Mouse (Mus musculus): ENCODE results near the gene Tbc1d22a.
A peak's percentile ranks its signal among the peaks of the same experiment; 100 is the strongest.

The Tbc1d22a gene

DNA sequence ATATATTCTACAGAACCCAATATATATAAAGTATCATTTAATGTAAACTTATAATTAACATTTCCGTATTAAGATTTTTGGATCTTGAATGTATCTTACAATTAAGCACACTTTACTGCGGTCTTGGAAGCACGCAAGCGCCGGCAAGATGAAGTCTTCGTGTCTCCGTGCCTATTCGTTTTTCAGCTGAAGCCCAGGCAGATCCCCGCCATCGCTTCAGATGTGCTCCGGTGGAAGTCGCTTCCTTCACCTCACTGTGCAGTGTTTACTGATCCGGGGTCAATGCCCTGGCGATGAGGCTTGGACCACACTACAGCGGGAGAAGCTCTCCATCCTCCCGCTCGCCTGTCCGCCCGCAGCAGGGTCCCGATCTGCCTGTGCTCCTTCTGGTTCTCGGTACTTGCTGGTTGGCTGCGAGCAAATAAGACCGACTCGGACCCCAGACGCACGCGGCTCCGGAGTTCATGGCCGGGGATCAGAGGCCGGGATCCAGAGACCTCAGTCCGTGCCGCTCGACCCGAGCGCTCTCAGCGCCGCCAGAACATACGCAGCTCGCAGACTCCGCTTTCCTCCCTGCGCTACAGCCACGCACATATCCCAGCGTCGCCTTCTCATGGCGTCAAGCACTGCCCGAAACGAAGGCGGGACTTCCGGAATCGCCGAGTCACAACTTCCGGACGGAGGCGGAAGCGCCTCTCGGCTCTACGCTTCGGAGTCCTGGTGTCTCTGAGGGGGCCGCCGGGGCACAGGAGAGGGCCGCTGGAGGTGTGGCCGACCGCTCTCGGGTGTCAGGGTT is at the start of gene Tbc1d22a:
Gene Tbc1d22a, plus strand, starts transcription at position 707 of the 796 bp plus-strand sequence.
- DNase-seq = peak; percentile 93 to 95

DNA sequence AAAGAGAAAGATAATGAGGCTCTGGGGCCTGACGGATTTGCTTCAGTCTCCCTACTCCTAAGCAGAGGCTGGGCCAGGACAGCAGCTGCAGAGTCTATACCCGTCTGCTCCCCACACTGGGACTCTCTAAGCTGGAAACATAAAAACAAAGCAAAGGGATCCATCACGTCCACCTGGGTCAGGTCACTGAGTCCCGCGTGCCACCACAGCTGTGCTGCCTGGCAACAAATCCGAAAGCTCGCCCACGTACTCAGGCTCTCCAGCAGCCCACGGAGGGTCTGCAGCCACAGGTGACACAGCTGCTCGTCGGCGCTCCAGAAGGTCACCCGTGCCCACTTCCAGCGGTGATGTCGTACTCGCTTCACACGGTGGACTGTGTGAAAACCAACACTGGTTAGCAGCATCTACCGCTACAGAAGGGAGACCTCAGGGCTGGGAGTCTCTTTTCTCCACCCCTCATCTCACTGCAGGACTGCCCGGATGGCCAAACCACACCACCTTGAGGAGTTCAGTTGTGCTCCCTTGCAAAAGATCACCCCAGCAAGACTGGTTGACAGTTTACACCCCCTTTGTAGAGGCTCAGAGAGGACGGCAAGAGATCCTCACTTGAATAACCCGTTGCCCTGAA is 49.4 kb upstream of the Tbc1d22a start:
- DNase-seq = no peak

DNA sequence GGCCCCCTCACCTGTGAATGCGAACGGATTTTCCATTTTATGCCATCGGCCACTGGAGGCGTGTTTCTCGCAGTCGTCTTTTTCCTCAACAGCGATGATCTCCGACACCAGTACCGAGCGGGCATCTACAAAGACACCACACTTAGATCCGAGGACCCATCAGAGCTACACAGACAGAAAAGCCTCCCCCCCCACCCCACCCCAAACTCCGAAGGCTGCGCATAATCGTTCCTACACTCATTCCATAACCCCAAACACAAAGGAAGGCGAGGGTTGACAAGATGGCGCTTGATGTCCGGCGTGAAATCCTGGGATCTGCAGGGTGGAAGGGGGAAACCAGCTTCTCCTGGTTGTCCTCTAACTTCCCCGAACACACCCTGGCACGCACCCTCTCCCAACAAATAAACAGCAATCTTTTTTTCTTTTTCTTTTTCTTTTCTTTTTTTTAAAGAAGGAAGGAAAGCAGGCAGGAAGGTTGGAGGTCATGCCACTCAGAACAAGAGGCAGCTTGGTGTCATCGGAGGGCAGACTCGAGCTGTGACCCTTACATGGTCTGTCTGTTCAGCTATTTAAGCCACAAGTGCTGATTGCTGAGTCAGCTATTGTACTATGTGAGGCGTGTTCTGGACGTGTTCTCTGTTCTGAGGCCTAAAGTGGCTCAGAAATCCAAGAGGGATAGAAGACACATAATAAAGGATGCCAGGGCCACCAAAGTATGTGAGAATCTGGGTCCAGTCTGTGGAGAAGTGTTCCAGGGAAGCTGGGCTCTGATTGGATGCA is 48.3 kb upstream of the Tbc1d22a start:
- no peak for DNase-seq

DNA sequence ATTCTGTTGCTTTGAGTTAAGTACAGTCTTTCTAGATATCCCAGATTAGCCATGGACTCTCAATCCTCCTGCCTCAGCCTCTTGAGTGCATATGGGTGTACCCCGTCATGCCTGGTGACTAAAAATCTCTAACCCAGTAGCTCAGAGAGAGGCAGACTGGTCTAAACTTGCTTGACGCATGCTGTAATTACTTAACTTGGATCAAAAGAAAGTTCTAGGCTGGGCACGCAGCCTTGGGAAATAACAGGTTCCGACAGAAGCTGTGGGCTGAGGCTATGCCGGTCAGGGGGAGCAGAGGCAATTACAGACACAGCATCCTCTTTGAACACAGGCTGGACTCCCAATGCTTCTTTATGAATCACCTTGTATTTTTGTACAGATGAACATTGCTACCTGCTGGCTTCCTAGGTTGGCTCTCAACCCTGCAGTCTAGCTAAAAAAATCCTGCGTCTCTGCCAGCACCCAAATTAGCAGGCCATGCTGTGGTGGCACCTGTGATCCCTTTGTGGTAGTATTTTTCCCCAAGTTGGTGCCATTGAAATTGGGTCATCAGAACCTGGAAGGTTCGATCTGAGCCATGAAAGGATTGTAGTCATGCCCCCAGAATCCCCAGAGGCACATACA is 47.1 kb upstream of the Tbc1d22a start:
- peak; percentile 81 to 89 for DNase-seq

DNA sequence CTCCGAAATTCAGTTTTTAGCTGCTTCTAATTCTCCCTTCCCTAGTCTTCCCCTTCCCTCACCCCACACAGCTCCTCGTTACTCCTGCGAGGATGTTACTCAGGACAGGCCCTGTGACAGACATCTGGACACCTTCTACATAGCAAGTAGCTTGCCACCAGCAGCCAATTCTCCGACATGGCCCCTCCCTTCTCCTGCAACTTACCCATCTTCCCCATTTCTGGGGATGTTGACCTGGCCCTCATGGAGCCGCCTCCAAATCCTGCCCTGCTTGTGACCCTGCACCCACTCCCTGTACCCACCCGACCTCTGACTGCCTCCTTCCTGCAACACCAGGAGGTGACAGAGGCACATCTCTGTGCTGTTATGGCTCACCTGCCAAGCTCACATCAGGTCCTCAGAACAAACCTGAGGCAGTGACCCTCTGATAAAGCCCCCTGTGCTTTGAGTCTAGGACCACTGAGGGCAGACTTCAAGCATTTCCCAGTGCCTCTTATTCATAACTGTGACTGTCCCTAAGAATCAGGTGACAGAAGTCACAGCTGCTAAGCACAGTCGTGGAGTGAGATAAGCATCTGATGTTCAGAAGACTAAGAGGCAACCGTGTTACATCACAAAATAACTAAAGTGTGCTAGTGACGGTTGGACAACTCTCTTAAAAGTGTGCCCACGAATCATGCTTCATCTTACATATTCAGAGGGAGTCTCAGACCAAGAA is 46.3 kb upstream of the Tbc1d22a start:
- no peak for DNase-seq

DNA sequence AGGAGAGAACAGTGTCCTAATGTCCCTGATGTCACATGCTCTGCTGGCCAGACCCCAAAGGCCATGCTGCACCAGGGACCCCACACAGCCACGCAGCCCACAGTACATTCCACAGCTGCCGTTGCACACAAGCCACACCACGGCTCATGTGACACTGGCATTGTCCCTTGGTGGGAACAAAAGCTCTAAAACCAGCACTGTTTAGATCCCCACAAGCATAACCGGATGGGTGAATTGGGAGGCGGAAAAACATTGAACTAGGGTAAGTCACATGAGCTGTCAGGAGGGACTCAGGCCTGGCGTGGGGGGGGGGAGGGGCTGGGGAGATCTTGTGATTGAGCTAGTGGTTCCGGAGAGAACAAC is 45.8 kb upstream of the Tbc1d22a start:
- DNase-seq = peak in 1 of 2 experiments; percentile 40

DNA sequence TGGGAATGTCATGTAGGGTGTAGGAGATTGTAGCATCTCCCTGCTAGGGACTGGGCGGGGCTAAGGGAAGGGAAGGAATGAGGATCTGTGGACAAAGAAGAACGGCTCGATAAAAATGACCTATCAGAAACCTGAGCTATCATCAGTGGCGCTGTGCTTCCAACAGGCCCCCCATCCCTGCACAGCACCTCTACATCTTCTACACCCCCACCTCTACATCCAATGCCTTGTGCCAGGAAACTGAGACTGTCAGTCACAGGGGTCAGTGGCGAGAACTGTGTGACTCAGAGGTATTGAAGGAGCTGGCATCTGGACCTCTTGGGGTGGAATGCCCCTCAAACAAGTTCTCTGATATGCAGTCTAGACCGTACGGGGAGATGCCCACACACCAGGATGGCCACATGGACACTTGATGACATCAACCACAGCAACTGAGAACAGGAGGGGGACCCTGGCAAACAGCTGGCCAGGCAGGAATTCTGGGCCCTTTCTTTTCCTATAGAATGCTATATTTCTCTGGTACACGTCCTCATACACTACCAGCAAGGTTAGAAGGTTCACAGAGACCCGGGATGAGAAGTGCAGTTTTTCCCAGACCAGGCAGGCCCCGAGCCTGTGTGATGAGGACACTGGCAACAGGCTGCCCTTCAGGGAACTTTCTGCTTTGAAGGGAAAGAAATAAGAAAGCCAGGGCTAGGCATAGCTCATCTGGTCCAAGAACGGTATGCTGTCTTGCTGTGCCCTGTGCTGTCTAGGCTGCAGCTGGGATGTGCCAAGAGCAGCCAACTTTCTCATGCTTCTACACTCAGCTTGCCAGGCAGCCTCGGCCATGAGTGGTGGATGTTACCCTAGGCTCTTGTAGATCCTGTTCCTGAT is 45.1 kb upstream of the Tbc1d22a start:
- no peak for DNase-seq

DNA sequence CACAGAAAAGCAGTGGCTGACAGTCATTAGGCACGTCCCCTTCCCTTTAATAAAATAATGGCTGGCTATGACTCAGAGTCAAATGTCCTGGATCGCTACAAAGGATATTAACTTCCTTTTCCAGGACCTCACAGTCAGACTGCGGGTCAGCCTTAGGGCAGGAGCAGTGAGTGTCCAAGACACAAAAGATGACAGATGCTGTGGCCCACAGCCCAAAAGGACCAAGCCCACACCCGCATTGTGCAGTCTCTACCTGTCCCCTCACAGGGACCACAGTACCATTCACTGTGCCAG is 44.5 kb upstream of the Tbc1d22a start:
- no peak for DNase-seq

DNA sequence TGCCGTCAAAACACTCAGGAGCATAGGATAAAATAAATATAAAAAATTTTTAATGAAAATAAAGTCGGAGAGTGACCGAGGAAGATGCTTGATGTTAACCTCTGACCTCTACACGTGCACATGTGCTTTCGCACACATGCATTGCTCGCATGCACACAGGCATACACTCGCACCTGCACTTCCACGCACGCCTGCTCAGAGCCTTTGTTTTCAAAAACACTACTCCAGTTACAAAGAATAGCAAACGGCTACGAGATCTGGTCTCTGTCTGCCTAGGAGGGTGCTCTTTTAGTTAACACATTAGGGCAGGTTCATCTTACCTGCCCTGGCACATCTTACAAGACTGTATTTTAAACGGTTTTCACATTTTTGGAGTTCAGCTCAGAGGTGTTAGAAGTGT is 42.9 kb upstream of the Tbc1d22a start:
- no peak for DNase-seq

DNA sequence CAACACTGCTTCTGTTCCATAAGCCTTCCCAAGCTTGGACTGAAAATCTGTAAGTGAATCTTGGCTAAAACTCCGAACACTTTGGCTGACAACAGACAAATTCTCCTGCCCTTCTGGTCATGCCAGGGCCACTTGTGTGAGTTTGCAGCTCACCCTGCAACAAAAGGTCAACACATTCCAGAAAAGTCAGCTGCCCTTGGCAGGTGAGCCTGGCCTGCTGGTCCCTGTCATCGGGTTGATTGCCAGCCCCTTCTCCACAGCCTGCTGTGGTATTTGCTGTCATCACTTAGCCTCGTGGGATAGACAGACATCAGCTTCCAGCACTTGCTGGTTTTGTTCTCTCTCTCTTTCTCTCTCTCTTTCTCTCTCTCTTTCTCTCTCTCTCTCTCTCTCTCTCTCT is 42.1 kb upstream of the Tbc1d22a start:
- no peak for DNase-seq

DNA sequence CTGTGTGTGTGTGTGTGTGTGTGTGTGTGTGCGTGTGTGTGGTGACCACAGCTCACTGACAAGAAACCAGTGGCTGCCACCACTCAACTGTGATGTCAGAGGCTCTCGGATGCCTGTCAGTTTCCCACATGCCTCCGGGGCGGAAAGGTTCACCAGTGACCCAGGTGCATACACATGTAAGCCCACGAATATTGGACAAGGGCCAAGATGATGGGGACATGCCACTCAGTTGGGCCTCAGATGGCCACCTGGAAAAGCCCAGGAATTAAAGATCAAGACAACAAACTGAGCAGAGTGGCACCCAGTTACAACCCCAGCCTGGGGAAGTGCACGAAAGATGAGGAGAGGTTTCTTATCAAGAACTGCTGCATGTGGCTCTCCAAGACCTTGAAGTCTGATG is 41.7 kb upstream of the Tbc1d22a start:
- peak in 1 of 2 experiments; percentile 39 for DNase-seq

DNA sequence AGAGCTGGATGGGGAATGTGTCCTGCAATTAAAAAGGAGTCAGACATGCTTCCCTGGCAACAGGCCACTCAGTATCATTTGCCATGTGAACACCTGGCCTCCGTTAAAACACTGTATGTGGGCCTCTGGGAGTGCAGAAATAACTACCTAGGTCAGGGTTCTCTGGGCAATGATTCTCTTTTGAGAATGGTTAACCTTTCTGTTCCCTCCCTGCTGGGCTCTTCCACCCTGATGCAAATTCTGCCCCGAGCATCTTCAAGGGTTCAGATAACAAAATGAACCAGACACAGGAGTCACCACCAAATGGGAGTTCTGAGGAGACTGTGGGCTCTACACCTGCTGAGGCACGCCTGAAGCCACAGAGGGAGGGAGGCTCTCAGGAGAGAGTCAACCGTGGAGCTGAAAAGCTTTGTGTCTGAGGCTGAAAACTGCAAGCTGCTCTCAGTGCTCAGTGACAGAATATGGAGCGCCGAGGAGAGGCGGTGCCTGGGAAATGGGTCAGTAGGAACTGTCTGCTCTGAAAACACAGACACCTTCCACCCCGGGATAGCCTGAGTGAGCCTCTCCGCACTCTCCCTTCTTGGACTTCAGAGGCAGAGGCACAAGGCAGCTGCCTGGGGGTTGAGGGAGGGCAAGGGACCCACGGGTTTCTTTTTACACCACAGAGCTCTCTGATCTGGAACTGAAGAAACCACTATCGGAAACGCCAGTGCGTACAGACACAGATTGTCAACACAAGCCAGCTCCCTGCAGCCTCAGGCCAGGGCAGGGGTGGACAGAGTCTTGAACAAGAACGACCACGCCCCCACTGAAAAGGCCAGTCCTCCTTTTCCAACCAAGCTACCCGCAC is 40.9 kb upstream of the Tbc1d22a start:
- peak in 1 of 2 experiments; percentile 36 for DNase-seq

DNA sequence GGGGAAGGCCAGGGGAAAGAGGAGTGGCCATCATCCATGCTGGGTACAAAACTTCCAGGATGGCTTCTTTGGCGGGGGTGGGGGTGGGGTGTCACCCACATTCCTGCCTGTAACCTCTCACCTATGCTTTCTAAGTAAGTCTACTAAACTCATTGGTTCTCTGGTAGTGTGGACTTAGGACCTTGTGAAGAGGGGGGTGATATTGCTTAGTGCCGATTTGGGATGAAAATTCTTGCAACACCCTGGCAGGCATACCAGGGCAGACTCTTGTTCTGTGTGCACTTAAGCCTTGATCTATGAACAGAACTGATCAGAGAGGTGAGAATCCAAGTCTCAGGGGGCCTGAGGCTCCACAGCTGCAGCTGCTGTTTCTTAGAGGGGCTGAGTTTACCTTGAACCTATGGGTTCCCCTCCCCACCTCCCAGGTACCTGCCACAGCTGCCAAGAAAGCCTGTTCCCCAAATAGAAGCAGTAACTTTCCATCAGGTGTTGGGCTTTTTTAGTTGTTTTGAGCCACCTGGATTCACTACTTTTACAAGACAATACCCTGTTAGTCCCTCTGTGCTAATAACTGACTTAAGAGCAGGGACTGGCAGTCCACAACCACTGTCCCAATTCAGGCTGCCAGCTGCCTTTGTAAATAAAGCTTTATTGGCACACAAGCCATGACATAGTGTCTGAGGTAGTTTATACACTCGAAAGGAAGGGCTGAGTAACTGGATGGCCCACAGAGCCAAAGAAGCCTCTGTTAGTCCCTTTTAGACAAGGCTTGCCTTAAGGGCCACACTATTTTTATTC is 38.8 kb upstream of the Tbc1d22a start:
- no peak for DNase-seq

DNA sequence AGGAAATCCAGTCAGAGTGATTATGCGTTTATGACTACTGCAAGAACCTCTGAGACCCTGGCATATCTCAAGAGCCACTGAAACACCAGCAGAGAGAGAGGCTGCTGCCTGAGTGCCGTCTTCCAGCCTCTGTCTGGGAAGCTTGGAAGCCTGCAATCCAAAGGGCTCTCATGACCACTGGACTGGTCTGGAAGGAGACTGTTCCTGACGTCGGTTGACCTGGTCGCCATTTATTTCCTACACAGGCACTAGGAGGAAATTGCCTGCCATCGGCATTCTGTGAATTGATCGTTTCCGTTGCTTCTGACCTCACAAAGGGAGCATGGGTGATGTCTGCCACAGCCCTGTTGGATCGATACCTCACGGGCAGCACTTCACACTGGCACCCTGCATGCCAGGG is 38.1 kb upstream of the Tbc1d22a start:
- DNase-seq = no peak

DNA sequence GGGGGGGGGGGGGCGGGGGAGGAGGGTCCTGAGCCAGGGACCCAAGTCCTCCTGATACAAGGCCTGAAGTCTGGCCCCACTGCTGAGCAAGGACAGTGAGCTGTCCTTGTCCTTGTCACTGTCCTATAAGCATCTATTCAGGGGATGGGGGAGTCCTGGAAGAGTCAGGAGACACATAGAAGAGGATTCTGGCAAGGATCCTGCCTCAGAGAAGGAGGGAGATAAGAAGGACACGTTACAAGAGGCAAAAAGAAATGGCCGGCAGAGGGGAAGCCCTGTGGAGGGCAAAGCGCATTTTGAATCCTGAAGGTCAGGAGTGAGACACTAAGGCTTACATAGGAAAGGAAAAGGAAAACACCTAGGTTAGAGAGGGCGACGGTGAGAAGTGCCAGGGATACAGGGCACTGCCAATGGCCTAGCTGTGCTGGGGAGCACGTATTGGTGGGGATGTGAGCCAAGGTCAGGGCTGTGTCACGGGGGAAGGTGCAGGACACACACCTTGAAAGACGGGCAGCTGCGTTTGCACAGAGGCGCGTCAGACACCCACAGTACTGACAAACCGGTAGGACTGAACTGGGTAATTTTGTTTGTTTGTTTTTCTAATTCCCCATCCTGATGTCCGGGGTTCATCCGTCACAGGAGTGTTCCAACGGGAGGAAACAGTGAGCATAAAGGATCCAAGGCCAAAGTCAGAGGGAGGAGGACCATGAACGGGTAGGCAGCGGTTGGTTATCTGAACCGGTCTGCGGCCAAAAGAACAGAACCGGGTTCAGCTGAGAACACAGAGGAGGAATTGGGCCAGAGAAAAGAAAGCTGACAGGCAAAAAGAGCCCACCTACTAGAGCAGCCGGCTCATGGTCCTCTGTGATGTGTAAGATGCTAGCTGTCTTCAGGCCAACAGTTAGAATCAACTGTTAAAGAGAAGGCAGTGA is 37.2 kb upstream of the Tbc1d22a start:
- DNase-seq = peak in 1 of 2 experiments; percentile 43

DNA sequence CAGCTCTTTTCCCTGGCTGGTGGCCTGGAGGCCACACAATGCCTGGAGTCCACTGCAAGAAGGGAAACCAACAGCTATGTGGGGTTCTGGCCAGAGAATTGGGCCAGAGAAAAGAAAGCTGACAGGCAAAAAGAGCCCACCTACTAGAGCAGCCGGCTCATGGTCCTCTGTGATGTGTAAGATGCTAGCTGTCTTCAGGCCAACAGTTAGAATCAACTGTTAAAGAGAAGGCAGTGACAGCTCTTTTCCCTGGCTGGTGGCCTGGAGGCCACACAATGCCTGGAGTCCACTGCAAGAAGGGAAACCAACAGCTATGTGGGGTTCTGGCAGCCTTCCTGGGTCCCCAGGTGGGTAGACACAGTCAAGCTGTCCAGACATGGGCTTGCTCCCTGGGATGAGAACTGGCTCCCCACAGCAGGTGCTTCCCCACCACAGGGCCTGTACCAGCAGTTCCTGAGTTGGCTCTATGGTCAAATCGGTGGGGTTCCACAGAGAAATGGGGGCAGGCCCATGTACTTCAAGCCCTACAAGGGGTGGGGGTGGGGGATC is 36.5 kb upstream of the Tbc1d22a start:
- DNase-seq = peak; percentile 85 to 86

DNA sequence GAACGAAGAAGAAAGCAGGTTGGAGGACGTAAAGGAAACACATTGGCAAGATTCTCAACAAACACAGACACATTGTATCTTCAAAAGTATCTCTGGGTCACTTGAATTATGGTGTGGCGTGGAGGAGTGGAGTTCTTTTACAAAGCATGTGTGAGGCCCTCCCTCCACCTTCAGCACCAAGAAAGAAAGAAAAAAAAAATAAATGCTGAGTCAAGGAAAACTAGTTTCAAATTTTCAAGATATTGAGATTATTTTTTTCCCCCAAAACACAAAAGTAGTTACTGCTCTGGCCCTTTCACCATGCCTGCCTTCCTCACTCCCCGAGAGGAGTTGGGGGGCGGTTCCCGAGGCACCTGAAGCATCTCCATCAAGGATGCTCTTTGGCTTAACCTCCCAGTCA is 35.7 kb upstream of the Tbc1d22a start:
- DNase-seq = no peak

DNA sequence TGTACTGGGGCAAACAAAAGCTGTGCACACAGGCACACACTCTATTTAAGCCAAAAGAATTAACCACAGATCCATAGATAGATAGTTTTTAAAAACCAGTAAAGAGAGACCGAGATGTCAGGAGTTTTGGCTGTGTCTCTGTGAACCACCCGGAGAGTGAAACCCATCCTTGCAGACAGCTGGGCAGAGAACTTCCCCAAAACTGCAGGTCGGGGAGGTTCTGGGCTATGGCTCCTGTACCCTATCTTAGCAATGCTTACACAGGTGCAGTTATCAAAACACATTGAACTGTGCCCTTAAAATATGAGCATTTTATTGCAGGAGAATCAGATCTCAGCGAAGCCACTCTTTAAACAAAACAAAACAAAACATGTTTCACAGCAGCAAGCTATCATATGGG is 33.8 kb upstream of the Tbc1d22a start:
- no peak for DNase-seq
